Mouse (Mus musculus): ENCODE measurements around the gene Fgfr2.
"Not testable (repeated sequence)": the region's sequence is repeated elsewhere in the genome, so short reads cannot be mapped to it uniquely, and the experiment has no call there.

Gene Fgfr2

GRCm38 (mm10) chr7:133120221-133120751, 2.9 kb downstream of the Fgfr2 start:
- DNase-seq, result no peak

GRCm38 (mm10) chr7:133117815-133118214, 5.3 kb downstream of the Fgfr2 start:
- no peak for DNase-seq

GRCm38 (mm10) chr7:133116542-133116941, 6.6 kb downstream of the Fgfr2 start:
- DNase-seq, result no peak

- peak; percentile 55 for DNase-seq
These were observed 7.3 kb downstream of the Fgfr2 start for GRCm38 (mm10) chr7:133115886-133116285.

- peak; percentile 60 for DNase-seq
These were observed 8.2 kb downstream of the Fgfr2 start for GRCm38 (mm10) chr7:133114847-133115470.

GRCm38 (mm10) chr7:133113185-133113895, 9.8 kb downstream of the Fgfr2 start:
- peak; percentile 32 for DNase-seq

- peak; percentile 23 for DNase-seq
These were observed 10.8 kb downstream of the Fgfr2 start for GRCm38 (mm10) chr7:133112351-133112831.

GRCm38 (mm10) chr7:133109442-133109841, 13.7 kb downstream of the Fgfr2 start:
- no peak for DNase-seq

- DNase-seq, result no peak
These were observed 14.5 kb downstream of the Fgfr2 start for GRCm38 (mm10) chr7:133108695-133109094.

GRCm38 (mm10) chr7:133102578-133102977, 20.6 kb downstream of the Fgfr2 start:
- DNase-seq, result no peak

- DNase-seq, result no peak
These were observed 22.1 kb downstream of the Fgfr2 start for GRCm38 (mm10) chr7:133101070-133101469.

GRCm38 (mm10) chr7:133100178-133100577, 23.0 kb downstream of the Fgfr2 start:
- no peak for DNase-seq

GRCm38 (mm10) chr7:133099266-133099665, 23.9 kb downstream of the Fgfr2 start:
- DNase-seq, result peak; percentile 56

- DNase-seq, result no peak
These were observed 24.9 kb downstream of the Fgfr2 start for GRCm38 (mm10) chr7:133098118-133098793.

- DNase-seq, result not testable (repeated sequence)
These were observed 27.5 kb downstream of the Fgfr2 start for GRCm38 (mm10) chr7:133095610-133096009.

- no peak for DNase-seq
These were observed 28.2 kb downstream of the Fgfr2 start for GRCm38 (mm10) chr7:133094711-133095495.

- DNase-seq, result no peak
These were observed 29.0 kb downstream of the Fgfr2 start for GRCm38 (mm10) chr7:133094161-133094560.

- no peak for DNase-seq
These were observed 29.4 kb downstream of the Fgfr2 start for GRCm38 (mm10) chr7:133093731-133094130.

- DNase-seq, result no peak
These were observed 32.5 kb downstream of the Fgfr2 start for GRCm38 (mm10) chr7:133090641-133091040.

GRCm38 (mm10) chr7:133089621-133090260, 33.4 kb downstream of the Fgfr2 start:
- DNase-seq, result no peak

GRCm38 (mm10) chr7:133088830-133089261, 34.3 kb downstream of the Fgfr2 start:
- DNase-seq, result peak; percentile 86

GRCm38 (mm10) chr7:133088411-133088810, 34.7 kb downstream of the Fgfr2 start:
- peak; percentile 27 for DNase-seq

Data from lung, postnatal 10 days (tissue).